Mouse (Mus musculus): ENCODE data around the gene Gm38655. TPM values are rescaled to one million over a fixed set of nuclear protein-coding genes. Genes with fewer than 3 reads are reported as not detected.

Gene Gm38655
- polyA plus RNA-seq, 1 experiment from 2014 or later, result not detected

Other genes with a start within 250 kb of the Gm38655 start
- 83.3 and 86.1 TPM in 2 replicates for gene Mapk8ip3, start 238.5 kb downstream of the Gm38655 start, polyA plus RNA-seq (2014; fragmentation: Nextera tagmentation; extraction: Ambion mirVana)
- gene Jpt2, start 214.8 kb downstream of the Gm38655 start, polyA plus RNA-seq (2014; fragmentation: Nextera tagmentation; extraction: Ambion mirVana), result 66.9 and 71.0 TPM in 2 replicates
- 6.7 and 9.2 TPM in 2 replicates for gene Cramp1l, start 159.7 kb downstream of the Gm38655 start, polyA plus RNA-seq (2014; fragmentation: Nextera tagmentation; extraction: Ambion mirVana)
- 16.6 and 17.3 TPM in 2 replicates for gene Ift140, start 159.4 kb downstream of the Gm38655 start, polyA plus RNA-seq (2014; fragmentation: Nextera tagmentation; extraction: Ambion mirVana)
- gene Tmem204, start 91.9 kb downstream of the Gm38655 start, polyA plus RNA-seq (2014; fragmentation: Nextera tagmentation; extraction: Ambion mirVana), result 6.5 and 10.8 TPM in 2 replicates
- 34.1 and 34.4 TPM in 2 replicates for gene Telo2, start 59.5 kb downstream of the Gm38655 start, polyA plus RNA-seq (2014; fragmentation: Nextera tagmentation; extraction: Ambion mirVana)
- gene Ptx4, start 54.7 kb downstream of the Gm38655 start, polyA plus RNA-seq (2014; fragmentation: Nextera tagmentation; extraction: Ambion mirVana), result not detected in 2 replicates
- gene Clcn7, start 42.1 kb downstream of the Gm38655 start, polyA plus RNA-seq (2014; fragmentation: Nextera tagmentation; extraction: Ambion mirVana), result 26.3 and 29.9 TPM in 2 replicates
- not detected in 2 replicates for gene Ccdc154, start 13.0 kb downstream of the Gm38655 start, polyA plus RNA-seq (2014; fragmentation: Nextera tagmentation; extraction: Ambion mirVana)
- 33.6 and 34.3 TPM in 2 replicates for gene BC003965, start 9.1 kb upstream of the Gm38655 start, polyA plus RNA-seq (2014; fragmentation: Nextera tagmentation; extraction: Ambion mirVana)
- 9.2 and 9.5 TPM in 2 replicates for gene Unkl, start 12.9 kb upstream of the Gm38655 start, polyA plus RNA-seq (2014; fragmentation: Nextera tagmentation; extraction: Ambion mirVana)
- gene Gnptg, start 64.7 kb upstream of the Gm38655 start, polyA plus RNA-seq (2014; fragmentation: Nextera tagmentation; extraction: Ambion mirVana), result 79.0 and 83.9 TPM in 2 replicates
- gene Tsr3, start 64.7 kb upstream of the Gm38655 start, polyA plus RNA-seq (2014; fragmentation: Nextera tagmentation; extraction: Ambion mirVana), result 52.1 and 56.9 TPM in 2 replicates
- gene Baiap3, start 80.9 kb upstream of the Gm38655 start, polyA plus RNA-seq (2014; fragmentation: Nextera tagmentation; extraction: Ambion mirVana), result 11.6 and 17.7 TPM in 2 replicates
- gene Ube2i, start 99.2 kb upstream of the Gm38655 start, polyA plus RNA-seq (2014; fragmentation: Nextera tagmentation; extraction: Ambion mirVana), result 505 and 564 TPM in 2 replicates
- not detected in 2 replicates for gene Prss34, start 122.9 kb upstream of the Gm38655 start, polyA plus RNA-seq (2014; fragmentation: Nextera tagmentation; extraction: Ambion mirVana)
- not detected in 2 replicates for gene Prss28, start 133.2 kb upstream of the Gm38655 start, polyA plus RNA-seq (2014; fragmentation: Nextera tagmentation; extraction: Ambion mirVana)
- not detected in 2 replicates for gene Prss29, start 143.2 kb upstream of the Gm38655 start, polyA plus RNA-seq (2014; fragmentation: Nextera tagmentation; extraction: Ambion mirVana)
- not detected in 2 replicates for gene Tpsab1, start 170.1 kb upstream of the Gm38655 start, polyA plus RNA-seq (2014; fragmentation: Nextera tagmentation; extraction: Ambion mirVana)
- gene Tpsb2, start 190.8 kb upstream of the Gm38655 start, polyA plus RNA-seq (2014; fragmentation: Nextera tagmentation; extraction: Ambion mirVana), result 0.20 TPM in 1 of 2 replicates, not detected in the other
- gene Tpsg1, start 193.8 kb upstream of the Gm38655 start, polyA plus RNA-seq (2014; fragmentation: Nextera tagmentation; extraction: Ambion mirVana), result 0.61 and 1.2 TPM in 2 replicates